Mouse (Mus musculus) neutrophil, adult 83 days (primary cell): ENCODE data around the gene Tmem117. TPM values are rescaled to one million over a fixed set of nuclear protein-coding genes. Genes with fewer than 3 reads are reported as not detected.

ENCODE experiments used
- total RNA-seq, 2 experiments: library from RNA; stranded (reverse); gene quantifications; one replicate each; pipeline ENCODE4 v1.2.4; 2023

Gene Tmem117
- total RNA-seq, result 1 to 10 TPM; 2.0 to 2.2 TPM

DNA sequence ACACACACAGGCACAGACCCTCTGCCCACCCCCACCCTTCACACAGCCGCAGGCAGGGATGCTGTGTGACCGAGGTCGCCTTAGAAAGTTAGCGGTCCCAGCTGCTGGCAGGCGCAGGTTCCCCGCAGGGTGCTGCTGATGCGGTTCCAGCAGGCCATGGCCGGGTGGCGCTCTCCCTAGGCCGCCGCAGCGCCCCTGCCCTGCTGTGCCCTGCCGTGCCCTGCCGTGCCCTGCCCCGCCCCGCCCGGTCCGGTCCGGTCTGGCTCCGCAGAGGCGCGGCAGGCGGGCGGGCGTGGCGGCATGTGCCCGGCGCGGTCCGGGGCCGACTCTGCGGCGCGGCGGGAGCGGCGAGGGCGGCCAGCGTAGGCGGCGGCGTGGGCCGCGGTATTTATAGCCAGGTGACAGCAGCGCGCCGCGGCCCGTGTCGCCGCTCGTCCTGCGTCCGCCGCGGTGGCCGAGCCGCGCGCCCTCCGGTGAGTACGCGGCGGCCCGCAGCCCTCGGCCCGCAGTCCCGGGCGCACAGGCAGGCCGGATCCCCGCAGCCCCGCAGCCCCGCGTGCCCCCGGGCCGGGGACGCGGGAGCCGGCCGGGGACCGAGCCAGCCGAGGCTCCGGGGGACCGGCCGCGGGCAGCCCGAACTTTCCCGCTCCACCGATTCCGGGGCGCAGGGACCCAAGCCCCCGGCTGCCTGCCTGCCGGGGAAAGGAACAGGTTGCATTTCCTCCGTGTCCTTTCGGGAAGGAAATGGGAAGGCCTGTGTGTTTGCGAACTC lies at the start of gene Tmem117:
Tmem117 (plus strand) TSS at position 403 of the 772 bp plus-strand sequence.

DNA sequence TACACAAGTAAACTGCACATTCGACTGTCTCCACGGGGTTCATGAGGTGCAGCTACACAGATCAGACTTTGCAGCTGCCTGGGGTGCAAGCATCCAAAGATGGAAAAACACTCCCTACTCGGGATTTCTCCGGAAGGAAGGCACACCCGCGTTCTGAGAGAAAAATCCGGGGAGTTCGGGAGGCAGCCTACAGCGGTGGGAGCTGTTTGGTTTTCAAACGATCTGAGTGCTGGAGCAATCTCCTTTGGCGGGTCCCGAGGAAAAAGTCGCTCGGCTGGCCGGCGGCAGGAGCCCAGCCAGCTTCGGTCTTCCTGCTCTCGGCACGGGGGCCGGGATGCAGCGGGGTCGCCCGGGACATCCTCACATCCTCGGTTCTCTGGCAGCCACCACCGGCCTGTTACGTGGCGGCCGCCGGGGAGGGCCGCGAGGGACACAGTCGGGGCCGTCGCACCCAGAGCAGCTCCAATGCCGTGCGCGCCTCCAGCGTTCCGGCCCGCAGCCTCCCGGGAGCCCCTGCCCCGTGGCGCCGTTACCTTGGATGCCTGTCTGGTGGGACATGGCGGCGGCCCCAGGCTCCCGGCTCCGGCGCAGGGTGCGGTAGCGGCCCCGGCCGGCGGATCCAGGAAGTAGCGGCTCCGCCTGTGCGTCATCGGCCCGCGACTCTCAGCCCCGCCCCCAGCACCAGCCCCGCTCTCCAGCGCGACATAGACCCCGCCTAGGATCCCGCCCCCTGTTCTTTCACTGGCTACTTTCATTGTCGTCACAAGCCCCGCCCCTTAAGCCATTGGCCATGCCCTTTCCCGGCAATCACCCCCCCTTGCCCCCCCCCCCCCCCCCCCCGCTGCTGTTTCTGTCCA lies 39.6 kb upstream of the Tmem117 start, which contains the start of gene Twf1:
Twf1 (minus strand) TSS at position 671 of the 857 bp plus-strand sequence.

Other genes with a start within 250 kb of the Tmem117 start
- not detected for gene Adamts20, start 163.8 kb upstream of the Tmem117 start, total RNA-seq
- gene Pus7l, start 85.7 kb upstream of the Tmem117 start, total RNA-seq, result 1 to 10 TPM; 2.1 to 3.2 TPM
- gene Irak4, start 85.6 kb upstream of the Tmem117 start, total RNA-seq, result 10 to 100 TPM; 47.4 to 52.3 TPM
- 10 to 100 TPM; 25.0 to 35.8 TPM for gene Twf1, start 39.3 kb upstream of the Tmem117 start, total RNA-seq